Mouse (Mus musculus) gastrocnemius, postnatal 25 days (tissue): ENCODE results near the gene Lta. TPM values are rescaled to one million over a fixed set of nuclear protein-coding genes. Genes with fewer than 3 reads are reported as not detected.

Source experiments
- DNase-seq: peaks from one replicate; pipeline ENCODE4 v3.0.0; 2022
- total RNA-seq, 2 experiments: library from RNA; stranded (reverse); gene quantifications; 1 replicate in 1 of 2; 2 replicates in 1 of 2; pipeline ENCODE4 v1.2.3; 2021

The Lta gene
- total RNA-seq, 2 experiments from 2014 or later, result 0.32 TPM; not detected in 1

DNA sequence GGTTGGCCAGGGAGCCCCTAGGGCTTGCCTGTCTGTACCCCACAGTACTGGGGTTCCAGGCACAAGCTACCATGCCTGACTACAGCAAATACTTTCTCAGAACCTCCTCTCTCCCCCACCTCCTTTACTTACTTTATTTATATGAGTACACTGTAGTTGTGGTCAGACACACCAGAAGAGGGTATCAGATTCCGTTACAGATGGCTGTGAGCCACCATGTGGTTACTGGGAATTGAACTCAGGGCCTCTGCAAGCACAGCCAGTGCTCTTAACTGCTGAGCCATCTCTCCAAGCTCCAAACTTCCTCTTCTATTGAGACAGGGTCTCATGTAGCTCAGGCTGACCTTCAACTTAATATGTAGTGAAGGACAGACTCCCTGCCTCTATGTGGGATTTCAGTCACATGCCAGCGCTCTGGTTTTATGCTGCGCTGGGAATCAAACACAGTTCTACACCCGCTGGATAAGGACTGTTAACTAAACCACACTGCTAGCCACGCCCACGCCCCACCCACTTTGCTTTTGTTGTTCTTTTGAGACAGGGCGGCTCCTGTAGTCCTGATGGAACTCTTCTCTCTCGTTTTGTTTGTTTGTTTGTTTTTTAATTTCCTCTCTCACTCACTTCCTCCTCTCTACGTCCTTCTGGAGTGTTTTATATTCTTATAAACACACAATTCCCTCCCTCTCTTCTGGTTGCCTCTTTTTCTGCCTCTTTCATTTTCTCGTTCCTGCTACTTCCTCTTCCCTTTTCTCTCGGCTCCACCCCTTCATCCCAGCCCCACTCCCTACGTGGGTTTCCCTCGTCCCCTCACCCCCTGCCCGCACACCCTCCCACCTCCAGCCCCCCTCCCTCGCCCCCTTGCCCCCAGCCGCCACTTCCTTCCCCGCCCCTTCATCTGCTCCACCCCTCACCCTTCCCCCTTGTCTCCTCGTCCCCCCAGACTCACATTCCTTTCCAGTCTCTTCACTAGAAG lies 19.2 kb downstream of the Lta start:
- no peak for DNase-seq

DNA sequence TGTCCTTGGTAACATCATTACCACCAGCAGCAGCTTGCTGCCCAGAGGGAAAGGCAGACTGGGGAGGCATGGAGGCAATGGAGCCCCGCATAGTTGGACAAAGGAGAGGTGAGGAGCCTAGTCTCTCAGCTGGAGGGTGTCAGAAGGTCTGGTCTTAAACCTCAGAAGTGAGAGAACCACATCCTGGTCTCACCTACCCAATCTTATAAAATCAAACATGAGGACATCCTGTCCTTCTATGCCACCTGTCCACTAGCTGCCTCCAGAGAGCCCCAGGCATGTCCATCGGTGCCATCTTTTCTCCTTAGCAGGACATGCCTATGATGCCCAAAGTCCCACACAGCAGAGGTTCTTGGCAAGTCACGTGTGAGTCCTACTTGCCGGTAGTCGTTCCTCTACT lies 25.1 kb downstream of the Lta start:
- no peak for DNase-seq

DNA sequence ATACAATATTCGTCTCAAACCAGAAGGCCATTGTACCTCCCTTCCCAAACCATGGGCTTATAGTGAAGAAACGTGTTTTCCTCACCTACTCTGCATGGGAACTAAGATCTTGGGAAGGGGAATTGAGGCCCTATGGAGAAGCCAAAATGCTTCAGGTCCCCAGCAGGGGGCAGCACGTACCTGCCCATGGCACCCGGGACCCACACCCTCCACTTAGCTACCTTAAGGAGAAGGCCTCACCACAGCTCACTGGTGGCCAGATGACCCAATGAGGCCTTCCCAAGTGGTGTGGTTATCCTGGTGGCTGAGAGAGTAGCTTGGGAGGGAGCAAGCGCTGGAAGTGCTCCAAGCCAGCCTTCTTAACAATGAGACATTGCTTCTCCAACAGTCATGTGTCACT lies 26.6 kb downstream of the Lta start:
- peak; percentile 67 for DNase-seq

DNA sequence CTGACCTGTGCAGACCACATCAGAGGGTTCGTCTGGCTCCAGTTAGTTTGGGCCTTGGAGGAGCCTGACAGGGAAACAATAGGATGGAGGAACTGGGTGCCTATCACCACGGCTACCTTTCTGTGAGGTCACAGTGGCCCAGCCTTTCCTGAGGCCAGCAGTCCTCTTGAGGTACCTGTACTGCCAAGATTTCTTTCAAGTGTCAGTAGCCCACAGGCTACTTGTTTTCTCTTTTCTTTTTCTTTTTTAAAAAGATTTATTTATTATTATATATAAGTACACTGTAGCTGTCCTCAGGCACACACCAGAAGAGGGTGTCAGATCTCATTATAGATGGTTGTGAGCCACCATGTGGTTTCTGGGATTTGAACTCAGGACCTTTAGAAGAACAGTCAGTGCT lies 29.2 kb downstream of the Lta start, which contains the start of gene Aif1:
Gene Aif1, minus strand, starts transcription at position 101 of the 400 bp plus-strand sequence.
- DNase-seq, result no peak

DNA sequence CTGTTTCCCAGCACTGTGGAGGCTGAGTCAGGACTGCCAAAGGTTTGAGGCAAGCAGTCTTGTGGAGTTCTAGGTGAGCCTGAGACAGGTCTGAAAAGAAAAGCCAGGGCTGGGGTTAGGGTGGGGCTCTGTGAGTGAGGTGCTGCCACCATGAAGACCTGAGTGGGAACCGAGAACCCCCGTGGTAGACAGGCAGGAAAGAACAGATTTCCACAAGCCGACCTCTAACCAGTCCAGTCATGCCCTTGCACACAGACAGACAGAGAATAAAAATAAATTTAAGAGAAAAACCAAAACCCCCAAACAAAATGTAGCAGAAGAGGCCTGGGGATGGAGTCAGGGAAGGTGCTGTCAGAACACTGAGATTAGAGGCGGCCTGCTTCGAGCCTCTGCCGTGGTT lies 29.8 kb downstream of the Lta start:
- DNase-seq, result no peak

DNA sequence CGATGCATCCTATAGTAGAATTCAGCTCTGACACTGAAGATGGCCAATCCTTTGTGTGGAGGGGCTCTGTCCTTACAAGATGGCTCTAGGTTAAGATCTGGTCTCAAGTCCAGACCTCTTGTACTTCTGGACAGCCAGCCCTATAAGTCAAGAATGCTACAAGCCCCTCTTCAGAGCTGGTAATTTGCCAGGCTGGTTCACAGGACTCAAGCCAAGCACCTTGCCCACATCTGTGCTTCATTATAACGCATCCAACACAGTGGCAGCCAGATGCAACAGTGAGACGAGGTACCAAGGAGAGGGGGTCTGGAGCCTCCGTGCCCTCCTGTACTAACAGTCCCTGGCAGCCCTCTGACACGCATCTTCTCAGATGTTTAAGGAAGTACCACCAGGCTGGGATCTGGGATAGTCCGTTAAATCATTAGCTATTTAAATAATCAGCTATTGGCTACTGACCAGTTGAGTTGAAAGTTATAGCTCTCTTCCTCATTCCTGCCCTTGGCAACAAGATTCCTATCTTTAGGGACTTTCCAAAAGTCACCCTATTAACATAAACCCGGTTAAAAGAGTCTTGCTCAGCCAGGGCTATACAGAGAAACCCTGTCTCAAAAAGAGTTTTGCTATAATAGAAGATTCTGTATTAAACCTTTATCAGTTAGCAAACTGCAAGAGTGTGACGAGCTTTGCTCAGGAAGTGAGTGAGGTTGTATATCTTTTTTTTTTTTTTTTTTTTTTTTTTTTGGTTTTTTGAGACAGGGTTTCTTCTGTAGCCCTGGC lies 30.8 kb downstream of the Lta start:
- no peak for DNase-seq

DNA sequence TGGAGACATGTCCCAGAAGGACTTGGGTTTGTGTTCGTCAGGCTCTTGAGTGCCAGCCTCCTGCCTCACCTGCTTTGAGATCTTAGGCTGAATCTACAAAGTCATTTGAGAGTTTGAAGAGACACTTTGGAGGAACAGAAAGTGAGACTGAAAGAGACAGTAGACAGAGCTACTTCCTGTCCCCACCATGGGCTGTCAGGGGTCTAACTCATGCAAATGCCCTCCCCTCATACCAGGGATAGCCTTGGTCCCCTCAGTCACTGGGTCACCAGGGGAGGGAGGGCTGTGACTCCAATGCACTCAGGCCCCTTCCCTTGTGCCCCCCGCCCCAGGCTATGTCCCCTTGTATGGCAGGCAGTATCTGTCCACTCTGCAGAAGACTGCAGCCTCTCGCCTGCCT lies 31.8 kb downstream of the Lta start:
- no peak for DNase-seq

DNA sequence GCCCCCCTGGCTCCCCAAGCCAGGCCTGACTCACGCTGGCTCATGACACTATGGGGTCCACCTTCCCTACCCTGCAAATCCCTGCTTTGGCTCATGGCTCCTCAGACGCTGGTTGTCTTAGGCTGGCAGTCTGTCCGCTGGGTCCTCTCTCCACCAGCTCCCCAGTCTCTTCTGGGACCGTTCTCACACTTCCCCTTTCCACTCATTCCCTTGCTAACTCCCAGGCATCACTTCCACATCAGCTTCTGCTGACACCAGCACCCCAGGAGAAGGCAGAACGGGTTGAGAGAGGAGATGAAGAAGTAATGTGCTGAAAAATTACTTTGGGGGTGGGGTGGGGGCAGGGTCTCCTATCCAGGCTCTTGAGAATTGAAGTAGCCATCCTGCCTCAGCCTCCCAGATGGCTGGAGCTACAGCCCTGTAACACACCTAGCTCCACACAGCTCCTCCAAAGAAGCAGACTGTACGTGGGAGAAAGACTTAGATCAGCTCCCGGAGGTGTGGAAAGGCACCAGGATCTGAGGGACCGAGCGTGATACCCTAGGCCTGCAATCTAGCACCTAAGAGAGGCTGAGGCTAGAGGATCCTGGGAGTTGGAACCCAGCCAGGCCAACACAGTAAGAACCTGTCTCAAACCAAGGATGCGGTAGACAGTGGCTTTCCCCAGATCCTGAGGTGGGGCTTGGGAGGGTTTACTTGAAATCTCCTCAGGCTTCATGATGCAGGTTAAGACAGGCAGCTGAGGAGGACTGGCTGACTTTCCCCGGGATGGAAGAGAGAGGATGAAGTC lies 32.5 kb downstream of the Lta start:
- no peak for DNase-seq

DNA sequence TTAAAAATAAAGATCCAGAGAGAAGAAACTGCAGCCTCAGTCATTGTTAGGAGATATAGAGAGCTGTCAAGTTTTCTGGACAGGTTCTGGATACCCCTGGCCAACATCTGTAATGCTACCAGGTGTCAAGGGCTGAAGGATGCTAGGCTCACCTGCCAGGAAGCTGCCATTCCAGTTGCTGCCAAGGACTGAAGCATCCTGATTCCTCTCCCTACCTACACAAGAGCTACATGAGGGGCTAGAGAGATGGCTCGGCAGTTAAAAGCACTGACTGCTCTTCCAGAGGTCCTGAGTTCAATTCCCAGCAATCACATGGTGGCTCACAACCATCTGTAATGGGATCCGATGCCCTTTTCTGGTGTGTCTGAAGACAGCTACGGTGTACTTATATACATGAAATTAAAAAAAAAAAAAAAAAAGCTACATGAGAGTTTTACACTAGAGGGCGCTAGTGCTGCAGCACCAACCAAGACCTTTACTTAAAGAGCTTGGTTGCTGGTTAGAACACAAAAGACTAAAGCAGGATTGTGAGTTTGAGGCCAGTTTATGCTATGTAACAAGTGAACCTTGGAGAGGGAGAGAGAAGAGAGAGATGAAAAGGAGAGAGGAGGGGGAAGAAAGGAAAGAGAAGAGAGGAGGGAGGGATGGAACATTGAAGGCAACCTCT lies 36.5 kb downstream of the Lta start:
- no peak for DNase-seq

DNA sequence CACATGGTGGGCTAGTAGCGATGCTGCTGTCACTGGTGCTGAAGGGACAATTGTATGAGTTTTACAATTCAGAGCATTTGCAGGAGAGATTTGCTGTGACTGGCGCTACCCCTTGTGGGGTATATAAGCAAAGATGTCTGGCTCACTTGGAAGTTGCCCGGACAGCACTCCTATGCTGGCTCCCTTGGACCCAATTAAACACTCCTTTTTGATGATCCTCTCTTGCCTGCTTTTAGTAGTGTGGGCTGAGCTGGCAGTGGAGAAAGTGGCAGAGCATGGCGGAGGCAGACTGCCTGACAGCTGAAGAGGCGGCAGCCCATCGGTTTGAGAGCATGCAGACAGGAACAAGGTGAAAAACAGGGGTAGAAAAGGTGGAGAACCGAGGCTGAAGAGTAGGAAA lies 37.4 kb downstream of the Lta start:
- no peak for DNase-seq

DNA sequence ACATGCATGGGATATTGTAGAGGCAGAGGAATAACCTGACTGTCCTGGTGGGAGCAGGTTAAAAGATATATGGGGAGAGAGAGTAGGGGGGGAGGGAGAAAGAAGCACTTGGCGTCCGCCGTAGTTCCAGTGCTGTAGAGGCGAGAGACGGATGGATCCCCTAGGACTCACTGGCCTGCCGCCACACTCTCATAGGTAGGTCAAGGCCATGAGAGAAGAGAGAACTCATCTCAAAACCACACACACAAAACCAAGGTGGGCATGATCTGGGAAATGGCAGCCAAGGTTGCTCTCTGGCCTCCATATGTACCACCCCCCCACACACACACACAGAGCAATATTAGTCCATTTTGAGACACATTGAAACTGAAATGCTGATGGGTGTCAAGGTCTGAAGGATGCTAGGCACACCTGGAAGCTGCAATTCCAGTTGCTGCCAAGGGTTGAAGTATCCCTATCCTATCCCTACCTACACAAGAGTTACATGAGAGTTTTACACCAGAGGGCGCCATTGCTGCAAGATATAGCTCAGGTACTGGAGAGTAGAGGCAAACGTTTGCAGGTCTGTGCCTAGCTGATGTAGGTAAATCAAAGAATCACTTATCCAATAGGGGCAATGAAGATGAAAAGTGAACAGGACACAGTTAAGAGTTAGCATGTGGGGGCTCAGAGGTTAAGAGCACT lies 38.7 kb downstream of the Lta start:
- DNase-seq, result no peak

DNA sequence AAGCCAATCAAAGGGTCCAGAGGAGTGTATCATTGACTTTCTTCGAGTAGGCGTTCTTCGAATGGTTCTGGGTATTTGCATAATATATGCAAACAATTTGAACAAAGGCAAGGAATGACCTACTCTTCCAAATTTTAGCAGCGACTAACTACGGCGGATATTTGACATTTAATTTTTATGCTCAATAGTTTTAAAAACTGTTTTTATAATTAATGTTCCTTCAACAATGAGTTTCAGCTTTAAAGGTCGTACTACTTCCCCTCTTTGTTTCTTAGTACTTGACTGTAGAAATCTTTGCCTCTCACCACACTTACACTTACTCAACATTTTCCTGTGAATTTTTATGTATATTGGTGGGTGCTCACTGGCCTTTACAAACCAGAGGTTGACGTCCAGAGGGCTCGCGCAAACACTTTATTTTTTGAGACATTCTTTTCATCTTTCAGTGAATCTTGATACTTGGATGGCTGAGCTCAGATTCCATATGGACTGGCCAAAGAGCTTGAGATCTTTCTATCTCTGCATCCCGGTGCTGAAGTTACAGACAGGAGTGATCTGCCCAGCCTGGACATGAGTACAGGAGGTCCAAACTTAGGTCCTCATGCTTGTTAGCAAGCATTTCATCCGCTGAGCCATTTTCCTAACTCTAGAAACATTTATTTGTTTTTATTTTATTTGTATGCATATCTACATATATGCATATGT lies 39.5 kb downstream of the Lta start:
- no peak for DNase-seq

DNA sequence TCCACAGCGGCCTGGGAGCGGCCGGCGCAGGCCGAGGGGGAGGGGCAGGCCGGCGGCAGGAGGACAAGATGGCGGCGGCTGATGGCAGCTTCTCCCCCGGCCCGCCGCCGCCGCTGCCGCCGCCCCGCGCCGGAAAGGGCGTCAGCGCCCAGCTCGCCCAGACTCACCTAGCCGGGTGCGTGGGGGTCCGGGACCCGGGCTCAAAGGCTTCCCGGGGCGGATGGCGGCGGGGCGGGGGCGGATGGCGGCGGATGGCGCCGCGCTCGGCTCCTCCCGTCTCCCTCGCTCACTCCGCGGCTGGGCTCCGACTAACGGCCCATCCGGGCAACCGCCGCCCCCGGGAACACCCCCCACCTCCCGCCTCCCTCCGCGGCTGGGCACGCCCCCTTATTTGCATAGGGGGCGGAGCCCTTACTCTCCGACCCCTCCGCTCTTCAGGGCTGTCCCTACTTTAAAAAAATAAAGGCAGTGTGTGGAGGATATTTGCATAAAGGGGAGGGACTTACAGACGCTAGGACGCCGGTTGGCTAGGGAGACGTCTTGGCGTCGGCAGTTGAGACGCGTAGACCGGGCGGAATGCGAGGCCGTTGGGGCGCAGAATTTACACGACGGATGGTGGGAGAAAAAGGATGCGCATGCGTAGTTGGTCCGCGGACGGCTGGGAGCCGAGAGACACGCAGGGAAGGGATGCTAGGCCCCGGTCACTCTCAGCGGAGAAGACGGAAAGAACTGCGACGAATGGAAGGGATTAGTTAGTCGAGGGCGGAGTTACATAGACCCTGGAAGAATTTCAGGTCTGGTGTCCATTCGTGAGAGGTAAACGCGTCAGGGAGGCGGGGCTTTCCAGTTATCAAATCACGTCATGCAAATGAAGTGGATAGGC lies 40.3 kb downstream of the Lta start, which contains the start of gene Prrc2a:
Gene Prrc2a, minus strand, starts transcription at position 330 of the 883 bp plus-strand sequence.
- peak; percentile 98 for DNase-seq

DNA sequence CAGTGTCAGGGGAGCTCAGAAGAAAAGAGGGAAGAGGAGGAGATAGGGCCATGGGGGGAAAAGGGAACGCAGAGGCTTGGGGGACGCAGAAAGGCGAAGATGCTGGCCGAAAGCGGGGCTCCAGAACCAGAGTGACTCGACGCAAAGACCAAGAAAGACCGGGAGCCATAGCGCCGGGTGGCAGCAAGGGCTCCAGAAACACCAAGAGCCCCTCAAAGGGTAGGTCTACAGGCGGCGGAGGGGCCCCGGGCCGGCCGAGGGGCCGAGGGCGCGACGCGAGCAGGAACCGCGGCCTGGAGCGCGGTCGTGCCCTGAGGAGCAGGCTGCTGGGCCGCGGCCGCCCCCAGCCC lies 41.0 kb downstream of the Lta start:
- no peak for DNase-seq

DNA sequence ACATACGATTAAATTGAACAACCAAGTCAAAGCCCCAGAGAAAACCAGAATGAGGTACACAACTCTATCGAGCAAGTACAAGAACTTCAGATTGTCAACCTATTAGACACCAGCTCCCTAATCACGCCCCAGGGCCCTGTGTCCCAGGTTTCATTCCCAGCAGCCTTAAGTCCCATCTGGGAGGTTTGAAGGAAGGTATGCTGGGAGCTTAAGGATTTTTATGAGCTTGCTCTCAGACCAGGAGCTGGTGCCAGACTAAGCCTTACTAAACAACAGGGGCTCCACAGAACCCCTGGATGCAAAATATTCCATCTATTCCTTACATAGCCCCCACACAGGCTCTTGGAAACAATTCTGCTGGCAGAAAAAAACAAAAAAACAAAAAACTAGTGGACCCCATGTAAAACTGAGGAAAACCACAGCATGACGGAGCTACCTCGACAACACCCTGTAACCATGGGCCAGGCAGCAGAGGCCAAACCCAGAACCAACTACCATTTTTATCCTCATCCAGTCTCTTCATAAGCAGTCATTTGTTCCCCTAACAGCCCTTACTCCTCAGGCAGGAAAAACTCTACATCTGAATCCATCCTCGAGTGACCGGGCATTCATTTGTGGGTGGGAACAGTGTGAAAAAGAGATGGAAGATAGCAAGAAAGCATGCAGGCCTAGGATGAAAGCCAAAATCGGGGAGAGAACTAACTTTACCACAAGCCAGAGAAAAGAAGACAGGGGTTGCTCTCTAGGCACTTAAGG lies 41.6 kb downstream of the Lta start:
- no peak for DNase-seq

DNA sequence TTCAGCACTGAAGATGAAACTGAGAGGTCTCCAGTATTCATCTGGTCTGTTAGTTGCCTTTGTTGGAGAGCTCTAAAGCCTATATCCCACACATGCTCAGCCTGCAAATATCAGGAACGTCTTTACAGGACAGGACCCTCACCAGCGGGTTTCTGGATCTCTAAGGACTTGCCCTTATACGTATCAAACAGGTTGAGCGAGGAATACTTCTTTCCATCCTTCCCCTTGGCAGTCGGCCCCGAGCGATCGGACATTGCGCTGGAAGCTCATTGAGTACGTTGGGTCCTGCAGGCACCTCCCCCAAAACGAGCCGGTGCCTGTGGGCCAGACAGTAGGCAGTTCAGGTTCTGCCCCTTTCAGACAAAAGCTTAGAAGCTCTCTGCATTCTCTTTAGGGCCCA lies 42.4 kb downstream of the Lta start:
- no peak for DNase-seq

DNA sequence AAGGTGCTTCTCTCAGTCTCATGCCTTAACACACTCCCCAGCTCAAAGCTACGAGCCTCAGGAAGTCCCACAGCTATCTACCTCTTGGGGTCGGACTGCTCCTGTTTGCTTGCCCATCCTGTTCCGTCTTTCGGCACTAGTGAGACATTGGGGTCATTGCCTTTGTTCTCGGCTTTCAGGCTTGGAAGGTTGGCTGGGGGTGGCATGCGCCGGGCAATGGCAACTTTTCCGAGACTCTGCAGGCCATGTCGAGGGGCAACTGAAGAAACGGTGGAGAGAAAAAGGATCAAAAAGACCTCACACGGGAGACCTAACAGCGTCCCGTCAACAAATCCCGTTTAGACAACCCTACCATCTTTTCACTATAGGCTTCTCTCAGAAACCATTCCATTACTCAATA lies 43.0 kb downstream of the Lta start:
- no peak for DNase-seq

DNA sequence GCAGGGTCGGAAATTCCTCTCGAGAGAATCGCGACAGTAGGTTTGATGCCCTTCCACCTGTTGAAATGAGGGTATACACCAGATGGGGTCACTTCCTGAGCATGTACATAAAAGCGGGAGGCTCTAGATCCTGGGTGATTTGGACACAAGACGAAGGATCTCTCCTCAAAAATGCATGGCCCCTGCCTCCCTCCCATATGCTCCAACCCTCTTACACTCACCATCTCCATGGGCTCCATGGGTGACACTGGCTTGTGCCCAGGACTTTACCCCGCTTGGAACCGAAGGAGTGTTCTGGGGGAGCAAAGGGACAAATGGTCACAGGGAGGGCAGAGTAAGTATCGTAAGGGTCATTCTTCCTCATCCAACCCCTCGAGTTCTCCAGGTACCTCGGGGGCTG lies 43.7 kb downstream of the Lta start:
- no peak for DNase-seq

DNA sequence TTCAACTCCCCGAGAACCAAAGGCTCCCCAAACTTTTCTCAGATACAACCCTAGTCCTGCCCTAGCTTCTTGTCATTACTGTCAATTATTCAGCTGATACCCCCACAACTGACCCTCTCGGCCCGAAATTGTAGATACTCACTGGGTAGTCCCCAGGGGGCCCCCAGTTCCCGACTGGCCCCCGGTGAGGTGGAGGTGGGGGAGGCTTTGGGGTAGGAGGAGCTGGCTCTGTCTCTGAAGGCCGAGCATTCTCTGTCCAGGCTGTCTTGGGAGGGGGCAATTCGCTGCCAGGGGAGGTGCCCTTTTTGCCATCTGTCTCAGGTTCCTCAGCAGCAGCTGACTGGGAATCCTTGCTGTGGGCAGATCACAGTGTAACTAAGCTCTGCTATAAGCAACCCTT lies 45.5 kb downstream of the Lta start:
- DNase-seq, result no peak
